Mouse (Mus musculus): ENCODE data around the gene Sh3pxd2b. TPM values are rescaled to one million over a fixed set of nuclear protein-coding genes. Genes with fewer than 3 reads are reported as not detected.

Gene Sh3pxd2b
- polyA plus RNA-seq, 1 experiment from 2014 or later: 10.0 TPM

- H3K4me2 ChIP-seq (ENCODE audit: low read depth, low read length): no peak overlapping the region
- no peak overlapping the region for H3K4me3 ChIP-seq (ENCODE audit: low read length)
- no peak overlapping the region for H3K9ac ChIP-seq (ENCODE audit: low read length)
- no peak for ATAC-seq (replicated peaks; ENCODE audit: extremely low read depth, insufficient read depth, low FRiP score)
- no peaks in the 10 kb centered on the region for H3K27me3 ChIP-seq (ENCODE audit: control insufficient read depth, insufficient read depth, low read length)
- no peaks in the 10 kb centered on the region; the same call in 1 of the 2 replicates for H3K36me3 ChIP-seq (ENCODE audit: control insufficient read depth, insufficient read depth)
- WGBS: 69% methylated on average over 10 of the region's 10 CpGs
- H3K9me3 ChIP-seq (replicated peaks; ENCODE audit: control insufficient read depth, low read length): no peaks in the 10 kb centered on the region
- H3K4me1 ChIP-seq (ENCODE audit: control insufficient read depth, insufficient read depth, low read length): no peaks in the 10 kb centered on the region; the same call in 1 of the 2 replicates
- H3K27ac ChIP-seq (ENCODE audit: low read length): no peak overlapping the region
Observed at GRCm38 (mm10) chr11:32425043-32425658, 77.5 kb downstream of the Sh3pxd2b start.

DNA sequence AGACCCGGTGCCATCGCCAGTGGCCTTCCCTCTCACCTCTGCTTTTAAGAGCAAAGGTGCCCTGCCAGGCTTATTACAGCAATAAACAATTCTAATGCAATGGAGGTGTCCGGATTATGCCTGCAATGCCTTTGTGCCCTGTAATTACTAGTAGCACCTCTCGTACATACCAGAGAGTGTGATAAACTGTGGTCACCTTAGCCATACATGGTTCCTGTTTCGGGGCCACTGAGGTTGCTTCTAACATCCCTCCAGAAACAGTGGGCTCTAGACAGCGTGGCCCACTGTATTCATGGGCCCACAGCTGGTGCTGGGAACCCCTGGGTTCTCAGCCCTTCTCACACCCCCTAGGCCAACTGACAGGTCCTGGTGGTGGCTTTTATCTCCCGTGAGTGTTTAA, 79.9 kb downstream of the Sh3pxd2b start:
- no peaks in the 10 kb centered on the region; the same call in 1 of the 2 replicates for H3K36me3 ChIP-seq (ENCODE audit: control insufficient read depth, insufficient read depth)
- no peak overlapping the region for H3K4me3 ChIP-seq (ENCODE audit: low read length)
- no peaks in the 10 kb centered on the region for H3K27me3 ChIP-seq (ENCODE audit: control insufficient read depth, insufficient read depth, low read length)
- H3K4me1 ChIP-seq (ENCODE audit: control insufficient read depth, insufficient read depth, low read length): no peaks in the 10 kb centered on the region; the same call in 1 of the 2 replicates
- H3K27ac ChIP-seq (ENCODE audit: low read length): no peak overlapping the region
- no peak for ATAC-seq (replicated peaks; ENCODE audit: extremely low read depth, insufficient read depth, low FRiP score)
- H3K4me2 ChIP-seq (ENCODE audit: low read depth, low read length): no peak overlapping the region
- H3K9me3 ChIP-seq (replicated peaks; ENCODE audit: control insufficient read depth, low read length): no peaks in the 10 kb centered on the region
- WGBS: 75% methylated on average over 7 of the region's 7 CpGs
- H3K9ac ChIP-seq (ENCODE audit: low read length): no peak overlapping the region

DNA sequence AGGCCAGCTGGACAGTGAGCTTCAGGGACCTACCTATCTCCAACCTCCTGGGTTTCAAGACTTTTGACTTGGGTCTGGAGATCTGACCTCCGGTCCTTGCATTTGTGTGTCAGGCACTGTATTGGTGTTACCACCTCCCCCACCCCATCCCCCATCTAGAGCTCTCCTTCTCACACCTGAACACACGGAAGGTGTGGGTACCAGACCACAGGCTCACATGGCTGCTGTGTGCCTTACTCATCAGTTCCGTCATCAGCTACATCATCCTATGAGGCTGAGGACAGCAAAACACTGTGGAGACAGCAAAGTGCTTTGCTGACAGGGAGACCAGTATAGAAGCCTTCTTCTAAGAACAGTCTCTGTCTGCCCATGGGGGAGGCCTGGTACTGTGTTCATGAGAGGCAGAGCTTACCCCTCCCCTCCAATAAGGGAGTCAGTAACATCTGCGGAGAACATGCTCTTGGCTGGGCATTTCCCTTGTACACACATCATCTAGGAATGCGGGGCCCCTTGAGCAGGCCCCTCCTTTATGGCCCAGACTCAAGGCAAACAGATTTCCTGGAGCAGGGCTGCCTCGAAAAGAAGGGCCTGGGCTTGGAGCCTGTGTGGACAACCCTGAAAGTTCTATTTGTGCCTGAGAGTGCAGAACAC, 87.9 kb downstream of the Sh3pxd2b start:
- Histone ChIP-seq H3K4me1 (ENCODE audit: control insufficient read depth, insufficient read depth, low read length) (peaks cover 8% of the 10 kb centered on the region; the same call in 1 of the 2 replicates), H3K9ac (ENCODE audit: low read length) (no peak overlapping the region), H3K4me3 (ENCODE audit: low read length) (no peak overlapping the region), H3K9me3 (replicated peaks; ENCODE audit: control insufficient read depth, low read length) (0 out of 2 replicates have a peak, but pooled peaks cover 3% of the 10 kb centered on the region), H3K27ac (ENCODE audit: low read length) (peak overlapping the region; percentile 71), H3K27me3 (ENCODE audit: control insufficient read depth, insufficient read depth, low read length) (no peaks in the 10 kb centered on the region), H3K36me3 (ENCODE audit: control insufficient read depth, insufficient read depth) (no peaks in the 10 kb centered on the region), H3K4me2 (ENCODE audit: low read depth, low read length) (no peak overlapping the region)
- WGBS: 43% methylated on average over 6 of the region's 6 CpGs
- peak; percentile 90 for ATAC-seq (replicated peaks; ENCODE audit: extremely low read depth, insufficient read depth, low FRiP score)

- WGBS: 69% methylated on average over 3 of the region's 3 CpGs
- Histone ChIP-seq H3K36me3 (ENCODE audit: control insufficient read depth, insufficient read depth) (no peaks in the 10 kb centered on the region), H3K9ac (ENCODE audit: low read length) (no peak overlapping the region), H3K4me2 (ENCODE audit: low read depth, low read length) (no peak overlapping the region), H3K4me1 (ENCODE audit: control insufficient read depth, insufficient read depth, low read length) (no peaks in the 10 kb centered on the region), H3K27ac (ENCODE audit: low read length) (no peak overlapping the region), H3K4me3 (ENCODE audit: low read length) (no peak overlapping the region), H3K9me3 (replicated peaks; ENCODE audit: control insufficient read depth, low read length) (0 out of 2 replicates have a peak, but pooled peaks cover 3% of the 10 kb centered on the region), H3K27me3 (ENCODE audit: control insufficient read depth, insufficient read depth, low read length) (no peaks in the 10 kb centered on the region)
- no peak for ATAC-seq (replicated peaks; ENCODE audit: extremely low read depth, insufficient read depth, low FRiP score)
Observed at GRCm38 (mm10) chr11:32442576-32442975, 95.0 kb downstream of the Sh3pxd2b start.

DNA sequence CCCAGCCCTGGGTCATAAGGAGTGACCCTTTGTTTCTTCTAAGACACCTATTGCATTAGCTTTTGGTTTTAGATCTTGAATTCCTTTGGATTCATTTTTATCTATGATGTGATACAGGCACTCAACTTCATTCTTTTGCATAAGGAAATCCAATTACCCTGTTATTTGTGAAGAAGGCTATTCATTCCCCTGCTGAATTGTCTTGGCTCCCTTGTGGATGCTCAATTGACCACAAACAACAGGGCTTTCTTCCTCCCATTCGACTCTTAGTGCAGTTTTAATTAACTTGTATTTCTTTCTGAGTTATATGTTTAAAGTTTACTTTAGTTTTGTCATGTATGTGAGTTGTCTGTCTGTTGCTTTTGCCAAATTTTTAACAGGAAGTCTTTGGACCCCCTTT, 96.6 kb downstream of the Sh3pxd2b start:
- H3K27me3 ChIP-seq (ENCODE audit: control insufficient read depth, insufficient read depth, low read length): no peaks in the 10 kb centered on the region
- H3K36me3 ChIP-seq (ENCODE audit: control insufficient read depth, insufficient read depth): no peaks in the 10 kb centered on the region
- 0 out of 2 replicates have a peak, but pooled peaks cover 3% of the 10 kb centered on the region for H3K9me3 ChIP-seq (replicated peaks; ENCODE audit: control insufficient read depth, low read length)
- no peak for ATAC-seq (replicated peaks; ENCODE audit: extremely low read depth, insufficient read depth, low FRiP score)
- no peak overlapping the region for H3K9ac ChIP-seq (ENCODE audit: low read length)
- no peak overlapping the region for H3K4me3 ChIP-seq (ENCODE audit: low read length)
- no peak overlapping the region for H3K27ac ChIP-seq (ENCODE audit: low read length)
- H3K4me2 ChIP-seq (ENCODE audit: low read depth, low read length): no peak overlapping the region
- WGBS: 57% methylated on average over 1 of the region's 1 CpGs
- no peaks in the 10 kb centered on the region for H3K4me1 ChIP-seq (ENCODE audit: control insufficient read depth, insufficient read depth, low read length)

DNA sequence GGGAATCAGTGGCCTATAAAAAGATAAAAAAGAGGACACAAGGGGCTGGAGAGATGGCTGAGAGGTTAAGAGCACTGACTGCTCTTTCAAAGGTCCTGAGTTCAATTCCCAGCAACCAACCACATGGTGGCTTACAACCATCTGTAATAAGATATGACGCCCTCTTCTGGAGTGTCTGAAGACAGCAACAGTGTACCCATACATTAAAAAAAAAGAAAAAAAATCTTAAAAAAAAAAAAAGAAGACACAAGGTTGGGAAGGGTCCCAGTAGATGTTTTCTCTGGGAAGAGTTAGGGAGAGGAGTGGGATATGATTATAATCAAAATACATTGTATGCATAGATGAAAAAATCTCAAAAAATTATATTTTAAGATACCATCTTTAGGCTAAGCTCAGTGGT, 97.5 kb downstream of the Sh3pxd2b start:
- WGBS: 60% methylated on average over 1 of the region's 1 CpGs
- Histone ChIP-seq H3K9me3 (replicated peaks; ENCODE audit: control insufficient read depth, low read length) (0 out of 2 replicates have a peak, but pooled peaks cover 3% of the 10 kb centered on the region), H3K27me3 (ENCODE audit: control insufficient read depth, insufficient read depth, low read length) (no peaks in the 10 kb centered on the region), H3K27ac (ENCODE audit: low read length) (no peak overlapping the region), H3K9ac (ENCODE audit: low read length) (no peak overlapping the region), H3K4me3 (ENCODE audit: low read length) (no peak overlapping the region), H3K36me3 (ENCODE audit: control insufficient read depth, insufficient read depth) (no peaks in the 10 kb centered on the region), H3K4me1 (ENCODE audit: control insufficient read depth, insufficient read depth, low read length) (no peaks in the 10 kb centered on the region), H3K4me2 (ENCODE audit: low read depth, low read length) (no peak overlapping the region)
- no peak for ATAC-seq (replicated peaks; ENCODE audit: extremely low read depth, insufficient read depth, low FRiP score)

GRCm38 (mm10) chr11:32445637-32446226, 98.1 kb downstream of the Sh3pxd2b start:
- Histone ChIP-seq H3K27ac (ENCODE audit: low read length) (no peak overlapping the region), H3K4me3 (ENCODE audit: low read length) (no peak overlapping the region), H3K9ac (ENCODE audit: low read length) (no peak overlapping the region), H3K27me3 (ENCODE audit: control insufficient read depth, insufficient read depth, low read length) (no peaks in the 10 kb centered on the region), H3K4me1 (ENCODE audit: control insufficient read depth, insufficient read depth, low read length) (no peaks in the 10 kb centered on the region), H3K4me2 (ENCODE audit: low read depth, low read length) (no peak overlapping the region), H3K36me3 (ENCODE audit: control insufficient read depth, insufficient read depth) (no peaks in the 10 kb centered on the region), H3K9me3 (replicated peaks; ENCODE audit: control insufficient read depth, low read length) (no peaks in the 10 kb centered on the region)
- WGBS: 59% methylated on average over 6 of the region's 6 CpGs
- no peak for ATAC-seq (replicated peaks; ENCODE audit: extremely low read depth, insufficient read depth, low FRiP score)

DNA sequence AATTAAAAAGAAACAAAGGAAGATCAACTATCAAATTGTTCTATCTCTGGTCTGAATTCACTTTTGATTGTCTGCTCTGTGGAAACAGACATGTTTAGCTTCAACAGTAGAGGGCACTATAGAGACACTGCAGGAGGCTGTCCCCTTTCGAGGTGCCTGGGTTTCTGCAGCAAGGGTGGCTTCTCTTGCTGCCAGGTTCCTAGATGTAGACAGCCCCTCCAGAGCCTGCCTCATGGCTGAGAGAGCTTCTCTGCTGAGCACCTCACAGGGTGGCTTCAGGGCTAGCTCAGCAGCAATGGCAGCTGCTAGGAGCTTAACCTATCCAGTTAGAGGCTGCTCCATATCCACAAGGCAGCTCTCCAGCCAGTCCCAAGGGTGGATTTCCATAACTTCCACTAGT, 102.6 kb downstream of the Sh3pxd2b start:
- Histone ChIP-seq H3K4me1 (ENCODE audit: control insufficient read depth, insufficient read depth, low read length) (peaks cover 3% of the 10 kb centered on the region; the same call in 1 of the 2 replicates), H3K36me3 (ENCODE audit: control insufficient read depth, insufficient read depth) (no peaks in the 10 kb centered on the region), H3K4me2 (ENCODE audit: low read depth, low read length) (no peak overlapping the region), H3K9me3 (replicated peaks; ENCODE audit: control insufficient read depth, low read length) (no peaks in the 10 kb centered on the region), H3K4me3 (ENCODE audit: low read length) (no peak overlapping the region), H3K27me3 (ENCODE audit: control insufficient read depth, insufficient read depth, low read length) (no peaks in the 10 kb centered on the region), H3K27ac (ENCODE audit: low read length) (no peak overlapping the region), H3K9ac (ENCODE audit: low read length) (no peak overlapping the region)
- 0% methylated on average over 1 of the region's 1 CpGs for WGBS
- no peak for ATAC-seq (replicated peaks; ENCODE audit: extremely low read depth, insufficient read depth, low FRiP score)

GRCm38 (mm10) chr11:32451306-32451705, 103.7 kb downstream of the Sh3pxd2b start:
- H3K27me3 ChIP-seq (ENCODE audit: control insufficient read depth, insufficient read depth, low read length): no peaks in the 10 kb centered on the region
- peaks cover 6% of the 10 kb centered on the region for H3K4me1 ChIP-seq (ENCODE audit: control insufficient read depth, insufficient read depth, low read length)
- no peak overlapping the region for H3K9ac ChIP-seq (ENCODE audit: low read length)
- no peak overlapping the region for H3K4me2 ChIP-seq (ENCODE audit: low read depth, low read length)
- no peak overlapping the region for H3K4me3 ChIP-seq (ENCODE audit: low read length)
- H3K27ac ChIP-seq (ENCODE audit: low read length): no peak overlapping the region
- WGBS: 87% methylated on average over 6 of the region's 6 CpGs
- no peaks in the 10 kb centered on the region for H3K9me3 ChIP-seq (replicated peaks; ENCODE audit: control insufficient read depth, low read length)
- H3K36me3 ChIP-seq (ENCODE audit: control insufficient read depth, insufficient read depth): no peaks in the 10 kb centered on the region
- no peak for ATAC-seq (replicated peaks; ENCODE audit: extremely low read depth, insufficient read depth, low FRiP score)

All from heart, embryonic 16.5 days (tissue).